Mouse (Mus musculus): ENCODE data around the gene Megf6.

DNA sequence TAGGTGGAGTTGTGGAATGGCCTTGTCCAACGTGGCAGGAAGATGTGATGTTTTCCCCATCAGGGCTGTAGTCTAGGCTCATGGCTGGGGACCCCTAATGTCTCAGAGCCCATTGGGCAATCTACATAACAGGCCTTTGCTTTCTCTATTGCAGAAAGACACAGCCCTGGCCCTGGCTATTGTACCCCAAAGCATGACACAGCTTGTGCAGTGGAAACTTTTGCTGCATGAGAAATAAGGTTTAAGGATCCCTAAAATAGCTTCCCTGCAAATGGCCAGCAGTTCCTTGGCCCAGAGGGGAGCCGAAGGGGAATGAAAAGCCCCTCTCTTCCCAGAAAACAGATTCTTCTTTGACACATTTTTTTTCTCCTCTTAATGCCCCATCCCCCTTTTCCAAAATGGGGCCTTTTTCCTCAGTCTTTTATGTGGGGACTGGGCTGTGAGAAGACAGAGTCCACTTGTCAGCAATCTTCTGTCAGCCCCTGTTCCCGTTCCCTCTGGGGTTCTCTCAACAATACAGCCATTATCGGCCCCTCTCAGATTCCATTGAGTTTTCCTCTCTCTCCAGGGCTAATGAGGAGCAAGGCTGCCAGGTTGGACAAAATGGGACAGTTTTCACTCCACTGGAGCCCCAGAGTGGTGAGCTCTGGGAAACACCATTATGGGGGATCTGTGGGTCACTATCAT, 142.5 kb downstream of the Megf6 start:
- TF ChIP-seq CTCF (IDR thresholded peaks at IDR 0.05; ENCODE audit: borderline replicate concordance, control insufficient read depth, extremely low read depth, insufficient read depth, low read length, poor library complexity) (no peak), POLR2A (IDR thresholded peaks at IDR 0.05; ENCODE audit: control insufficient read depth, extremely low read depth, insufficient read depth, low read length, poor library complexity) (no peak)
